Mouse (Mus musculus): ENCODE results near the gene Ltbp4. TPM values are rescaled to one million over a fixed set of nuclear protein-coding genes. Genes with fewer than 3 reads are reported as not detected.

The Ltbp4 gene
- 0.39 TPM in 1 of 2 replicates, not detected in the other for total RNA-seq (2014; fragmentation: Nextera tagmentation)
- total RNA-seq (2017), result 0.05 and 1.4 TPM in 2 replicates

DNA sequence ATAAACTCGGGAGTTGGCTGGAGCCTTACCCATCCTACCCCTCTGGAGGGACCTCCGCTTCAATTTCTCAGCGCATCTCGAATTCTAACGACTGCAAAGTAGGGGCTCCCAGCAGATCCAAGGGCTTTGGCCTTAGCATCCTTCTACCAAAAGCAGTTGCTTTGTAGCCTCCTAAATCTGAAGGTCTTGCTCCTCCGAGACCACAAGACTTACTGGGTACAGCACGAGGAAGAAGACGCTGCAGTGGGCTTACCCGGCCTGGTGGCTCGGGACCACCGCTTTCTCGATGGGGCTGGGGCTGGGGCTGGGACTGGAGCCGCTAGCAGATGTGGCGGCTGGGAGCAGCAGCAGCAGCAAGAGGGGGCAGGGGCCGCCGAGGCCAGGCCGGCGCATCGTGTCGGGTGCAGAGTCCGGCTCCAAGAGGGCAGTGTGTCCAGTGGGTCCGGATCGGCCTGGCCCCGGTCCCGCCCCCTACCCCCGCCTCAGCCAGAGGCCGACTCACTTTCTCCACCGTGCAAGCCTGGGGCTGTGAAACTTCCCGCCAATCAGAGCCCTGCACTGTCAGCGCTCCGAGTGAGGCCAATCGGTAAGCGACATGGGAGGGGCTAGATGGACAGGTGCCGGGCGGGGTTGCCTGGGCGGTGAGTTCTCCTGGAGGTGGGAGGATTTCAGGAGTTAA is at the start of gene Ltbp4:
Gene Ltbp4, minus strand, starts transcription at position 518 of the 679 bp plus-strand sequence.
- peak; percentile 26; the same call in 1 of the 2 replicates for ATAC-seq (replicated peaks; ENCODE audit: low FRiP score, low TSS enrichment, poor library complexity, severe bottlenecking)

DNA sequence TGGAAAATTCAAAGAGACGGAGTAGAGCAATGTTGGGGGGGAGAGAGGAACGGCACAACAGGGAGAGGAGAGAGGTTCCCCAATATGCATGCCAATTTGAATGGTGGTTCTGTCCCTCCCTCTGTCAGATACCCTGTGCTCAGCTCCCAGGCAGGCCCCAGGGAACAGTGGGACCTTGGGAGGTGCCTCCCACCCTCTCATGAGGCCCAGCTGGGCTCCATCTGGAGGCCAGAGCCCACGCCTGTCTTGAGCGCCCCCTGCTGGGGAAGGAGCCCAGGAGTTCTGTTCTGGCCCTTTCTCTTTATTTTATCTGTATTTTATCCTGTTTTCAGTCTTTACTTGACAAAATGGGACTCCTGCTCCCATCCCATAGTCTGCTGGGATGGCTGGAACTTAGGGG is 47.2 kb upstream of the Ltbp4 start:
- ATAC-seq (replicated peaks; ENCODE audit: low FRiP score, low TSS enrichment, poor library complexity, severe bottlenecking), result peak; percentile 77

DNA sequence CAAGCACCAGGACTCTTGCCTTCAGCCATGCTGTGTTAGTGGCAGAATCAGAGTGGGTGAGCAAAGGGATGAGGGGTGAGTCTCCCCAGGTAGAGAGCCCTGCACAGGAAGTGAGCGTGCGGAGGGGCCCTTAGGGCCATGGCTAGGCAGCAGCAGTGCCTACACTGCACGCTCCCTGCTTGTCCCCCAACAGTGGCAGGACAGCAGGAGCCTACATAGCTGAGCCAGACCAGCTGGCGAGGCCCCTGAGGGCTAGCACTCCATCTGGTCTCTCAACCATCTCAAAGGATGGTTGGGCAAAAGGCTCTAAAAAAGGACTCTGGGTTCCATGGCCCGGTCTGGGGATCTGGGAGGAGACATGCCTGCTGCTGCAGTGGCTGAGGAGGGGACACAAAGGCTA is 46.6 kb upstream of the Ltbp4 start:
- ATAC-seq (replicated peaks; ENCODE audit: low FRiP score, low TSS enrichment, poor library complexity, severe bottlenecking), result no peak

GRCm38 (mm10) chr7:27383233-27383632 is 45.7 kb upstream of the Ltbp4 start:
- ATAC-seq (replicated peaks; ENCODE audit: low FRiP score, low TSS enrichment, poor library complexity, severe bottlenecking), result no peak

DNA sequence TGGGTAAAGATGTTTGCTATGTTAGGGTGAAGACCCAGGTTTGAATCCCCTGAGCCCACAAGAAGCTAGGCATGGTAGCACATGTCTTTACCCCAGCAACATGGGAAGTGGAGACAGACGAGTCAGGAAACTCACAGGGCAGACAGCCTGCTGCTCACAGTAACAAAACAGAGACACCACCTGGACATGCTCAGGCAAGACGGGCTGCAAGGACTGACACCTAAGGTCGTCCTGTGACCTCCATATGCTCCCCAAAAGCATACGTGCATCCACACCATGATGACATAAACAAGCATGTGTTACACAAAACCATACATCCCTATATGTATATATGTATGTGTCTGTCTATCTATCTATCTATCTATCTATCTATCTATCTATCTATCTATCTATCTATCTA is 44.1 kb upstream of the Ltbp4 start:
- no peak for ATAC-seq (replicated peaks; ENCODE audit: low FRiP score, low TSS enrichment, poor library complexity, severe bottlenecking)

DNA sequence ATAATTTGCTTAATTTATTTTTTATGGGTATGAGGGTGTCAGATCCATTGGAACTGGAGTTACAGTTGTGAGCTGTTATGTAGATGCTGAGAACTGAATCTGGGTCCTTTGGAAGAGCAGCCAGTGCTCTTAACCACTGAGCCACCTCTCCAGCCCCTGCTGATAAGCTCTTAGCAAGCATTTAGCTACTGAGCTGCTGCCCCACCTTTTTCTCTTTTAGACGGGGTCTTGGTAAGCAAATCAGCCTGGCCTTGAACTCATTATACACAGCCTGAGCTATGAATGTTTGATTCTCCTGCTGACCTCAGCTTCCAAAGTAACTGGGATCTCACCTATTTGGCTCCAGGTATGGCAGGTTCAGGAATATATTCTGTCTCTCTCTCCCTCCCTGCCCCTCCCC is 43.5 kb upstream of the Ltbp4 start:
- no peak for ATAC-seq (replicated peaks; ENCODE audit: low FRiP score, low TSS enrichment, poor library complexity, severe bottlenecking)

GRCm38 (mm10) chr7:27379836-27380235 is 42.3 kb upstream of the Ltbp4 start:
- no peak for ATAC-seq (replicated peaks; ENCODE audit: low FRiP score, low TSS enrichment, poor library complexity, severe bottlenecking)

- ATAC-seq (replicated peaks; ENCODE audit: low FRiP score, low TSS enrichment, poor library complexity, severe bottlenecking), result peak; percentile 80
Observed at GRCm38 (mm10) chr7:27378431-27378830, 40.9 kb upstream of the Ltbp4 start.

DNA sequence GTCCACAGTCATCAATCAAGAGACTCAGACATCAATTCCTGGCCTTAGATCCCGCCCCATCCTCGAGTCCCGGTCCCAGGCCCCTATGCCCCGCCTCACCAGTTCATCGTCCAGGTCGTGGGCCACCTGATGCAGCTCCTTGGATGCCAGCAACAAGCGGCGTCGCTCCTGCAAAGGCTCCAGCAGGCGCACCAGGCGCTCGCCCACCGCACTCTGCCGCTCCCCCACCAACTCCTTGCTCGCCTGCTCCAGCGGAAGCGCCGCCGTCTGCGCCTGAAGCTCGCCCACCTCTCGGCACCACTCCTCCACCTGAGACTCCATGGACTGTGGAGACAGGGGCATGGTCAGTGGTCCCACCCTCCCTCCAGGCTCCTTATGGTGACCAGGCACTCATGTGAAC is 37.8 kb upstream of the Ltbp4 start:
- ATAC-seq (replicated peaks; ENCODE audit: low FRiP score, low TSS enrichment, poor library complexity, severe bottlenecking), result no peak

DNA sequence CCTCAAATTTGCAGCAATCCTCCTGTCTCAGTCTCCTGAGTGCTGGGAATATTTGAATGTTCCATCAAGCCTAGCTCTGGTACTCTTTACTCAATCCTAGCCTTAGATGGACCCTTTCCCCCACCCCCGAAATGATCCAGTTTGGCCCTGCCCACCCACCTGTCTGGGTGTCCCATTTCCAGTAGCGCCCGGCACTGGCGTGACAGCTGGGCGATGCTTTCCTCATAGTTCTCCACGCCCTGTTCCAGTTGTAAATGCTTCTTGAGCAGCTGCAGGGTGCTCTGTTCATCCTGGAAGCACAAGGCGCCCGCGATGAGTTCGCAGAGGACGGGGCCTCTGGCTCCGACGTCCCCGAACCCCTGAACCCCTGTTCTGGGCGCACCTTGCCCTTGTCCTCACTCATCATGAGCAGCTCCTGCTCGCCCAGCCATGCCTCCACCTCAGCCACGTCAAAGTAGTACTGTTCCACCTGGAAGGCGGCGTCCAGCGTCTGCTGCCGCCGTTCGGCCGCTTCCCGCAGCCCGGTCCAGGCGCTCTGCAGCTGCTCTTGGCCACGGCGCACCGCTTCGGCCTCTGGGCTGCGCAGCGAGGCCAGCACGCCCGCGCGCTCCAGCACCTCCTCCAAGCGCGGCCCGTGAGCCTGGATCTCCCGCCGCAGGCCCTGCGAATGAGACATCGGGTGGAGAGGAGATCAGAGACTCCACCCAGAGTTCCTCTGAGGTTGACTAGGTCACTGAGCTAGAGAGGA is 34.4 kb upstream of the Ltbp4 start:
- no peak for ATAC-seq (replicated peaks; ENCODE audit: low FRiP score, low TSS enrichment, poor library complexity, severe bottlenecking)

DNA sequence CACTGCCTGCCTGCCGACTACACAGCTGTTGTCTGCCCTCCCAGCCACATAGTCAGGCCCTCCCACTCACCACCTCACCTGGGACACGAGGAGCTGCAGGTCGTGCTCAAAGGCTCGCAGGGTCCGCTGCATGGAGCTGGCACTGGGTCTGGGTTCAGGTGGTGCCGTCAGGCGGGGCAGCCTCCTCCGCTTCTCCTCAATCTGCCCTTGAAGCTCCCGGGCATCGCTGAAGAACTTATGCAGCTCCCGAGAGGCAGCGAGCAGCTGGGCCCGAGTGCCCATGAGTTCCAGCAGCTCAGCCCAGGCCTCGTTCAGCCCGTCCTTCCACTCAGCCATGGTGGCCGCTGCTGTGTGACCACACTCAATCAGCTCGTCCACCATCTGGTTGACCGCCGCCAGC is 31.6 kb upstream of the Ltbp4 start:
- ATAC-seq (replicated peaks; ENCODE audit: low FRiP score, low TSS enrichment, poor library complexity, severe bottlenecking), result no peak

DNA sequence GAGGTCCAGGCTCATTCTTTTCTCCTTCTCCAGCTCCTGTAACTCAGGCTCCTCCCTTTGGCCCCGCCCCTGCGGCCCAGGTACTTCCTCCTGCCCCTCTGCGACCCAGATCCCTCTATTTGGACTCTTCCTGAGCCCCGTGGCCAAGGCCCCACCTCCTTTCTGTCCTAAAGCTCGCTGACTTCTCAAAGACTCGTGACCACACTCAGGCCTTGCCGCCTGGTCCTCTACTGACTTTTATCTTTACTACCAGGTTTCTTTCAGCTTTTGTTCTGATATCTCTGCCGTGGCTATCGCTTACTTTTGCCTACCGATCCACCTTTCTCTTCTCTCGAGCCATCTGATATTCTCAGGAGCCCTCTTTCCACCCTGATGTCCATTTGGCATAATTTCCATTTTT is 30.5 kb upstream of the Ltbp4 start:
- 0 out of 2 replicates have a peak, but pooled peaks have one; percentile 11 for ATAC-seq (replicated peaks; ENCODE audit: low FRiP score, low TSS enrichment, poor library complexity, severe bottlenecking)

DNA sequence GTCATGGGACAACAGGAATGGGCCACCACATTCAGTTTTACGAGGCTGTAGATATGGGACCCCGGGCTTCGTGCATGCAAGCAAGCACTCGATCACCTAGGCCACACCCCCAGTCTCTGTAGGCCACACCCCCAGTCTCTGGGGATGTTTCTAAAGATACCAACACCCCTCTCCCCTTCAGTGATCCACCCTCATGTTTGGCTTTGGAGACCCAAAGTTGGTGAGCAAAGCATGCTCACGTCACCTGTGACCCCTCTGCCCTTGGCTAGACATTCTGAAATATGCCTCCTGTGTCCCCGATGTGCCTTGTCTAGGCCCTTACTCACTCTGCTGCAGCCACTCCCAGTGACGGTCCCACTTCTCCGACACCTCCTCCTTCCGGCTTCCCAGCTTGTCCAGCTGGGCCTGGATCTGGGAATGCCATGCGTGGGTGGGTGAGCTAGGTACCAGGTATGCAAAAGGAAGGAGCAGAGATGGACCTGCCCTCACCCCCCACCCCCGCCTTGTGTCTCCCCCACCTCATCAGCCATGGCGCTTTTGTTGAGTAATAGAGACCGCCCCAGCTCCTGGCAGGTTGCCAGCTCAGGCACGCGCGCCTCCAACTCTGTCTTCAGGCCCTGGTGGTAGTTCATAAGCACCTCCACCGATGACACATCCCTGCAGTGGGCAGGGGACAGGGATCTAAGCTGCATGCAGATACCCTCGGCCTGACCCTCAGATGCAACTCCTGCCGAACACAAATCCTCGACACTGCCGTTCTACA is 28.8 kb upstream of the Ltbp4 start:
- no peak for ATAC-seq (replicated peaks; ENCODE audit: low FRiP score, low TSS enrichment, poor library complexity, severe bottlenecking)

GRCm38 (mm10) chr7:27364379-27364778 is 26.9 kb upstream of the Ltbp4 start:
- ATAC-seq (replicated peaks; ENCODE audit: low FRiP score, low TSS enrichment, poor library complexity, severe bottlenecking), result no peak

- ATAC-seq (replicated peaks; ENCODE audit: low FRiP score, low TSS enrichment, poor library complexity, severe bottlenecking), result peak; percentile 96
Observed at GRCm38 (mm10) chr7:27361283-27361946, 23.9 kb upstream of the Ltbp4 start.

- ATAC-seq (replicated peaks; ENCODE audit: low FRiP score, low TSS enrichment, poor library complexity, severe bottlenecking), result no peak
Observed at GRCm38 (mm10) chr7:27360749-27361148, 23.3 kb upstream of the Ltbp4 start.

GRCm38 (mm10) chr7:27359706-27360358 is 22.3 kb upstream of the Ltbp4 start:
- no peak for ATAC-seq (replicated peaks; ENCODE audit: low FRiP score, low TSS enrichment, poor library complexity, severe bottlenecking)

DNA sequence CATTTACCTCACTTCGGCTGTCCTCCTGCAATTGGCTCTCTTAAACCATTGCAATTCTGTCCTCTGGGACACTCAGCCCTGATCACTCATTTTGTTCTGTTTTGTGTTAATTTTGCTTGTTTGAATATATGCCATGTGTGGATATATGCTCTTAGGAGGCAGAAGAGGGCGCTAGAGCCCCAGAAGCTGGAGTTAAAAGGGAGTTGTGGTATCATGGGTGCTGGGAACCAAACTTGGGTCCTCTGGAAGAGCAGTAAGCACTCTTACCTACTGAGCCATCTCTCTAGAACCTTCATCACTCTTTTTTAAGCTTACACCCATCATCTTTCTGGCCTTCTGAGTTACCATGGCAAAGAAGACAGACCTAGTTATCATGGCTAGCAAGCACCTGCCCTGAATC is 21.7 kb upstream of the Ltbp4 start:
- no peak for ATAC-seq (replicated peaks; ENCODE audit: low FRiP score, low TSS enrichment, poor library complexity, severe bottlenecking)

DNA sequence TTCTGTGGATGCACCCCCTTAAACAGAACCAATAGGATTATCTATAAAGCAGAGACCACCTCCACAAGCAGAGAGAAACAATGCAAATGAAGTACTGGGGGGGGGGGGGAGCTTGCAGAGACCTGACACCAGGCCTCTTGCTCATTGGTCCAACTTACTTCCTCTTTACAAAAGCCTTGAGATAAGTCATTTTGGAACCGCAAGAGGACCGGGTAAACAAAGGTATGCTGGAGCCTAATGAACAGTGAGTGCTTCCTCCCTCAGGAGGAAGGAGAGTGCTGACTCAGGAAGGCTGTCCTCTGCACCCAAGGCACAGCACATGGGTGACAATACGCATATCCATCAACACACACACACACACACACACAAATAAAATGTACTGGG is 20.1 kb upstream of the Ltbp4 start:
- ATAC-seq (replicated peaks; ENCODE audit: low FRiP score, low TSS enrichment, poor library complexity, severe bottlenecking), result no peak

Data from megakaryocyte-erythroid progenitor cell, adult 5-6 weeks (primary cell).